In the genomic region with DNA sequence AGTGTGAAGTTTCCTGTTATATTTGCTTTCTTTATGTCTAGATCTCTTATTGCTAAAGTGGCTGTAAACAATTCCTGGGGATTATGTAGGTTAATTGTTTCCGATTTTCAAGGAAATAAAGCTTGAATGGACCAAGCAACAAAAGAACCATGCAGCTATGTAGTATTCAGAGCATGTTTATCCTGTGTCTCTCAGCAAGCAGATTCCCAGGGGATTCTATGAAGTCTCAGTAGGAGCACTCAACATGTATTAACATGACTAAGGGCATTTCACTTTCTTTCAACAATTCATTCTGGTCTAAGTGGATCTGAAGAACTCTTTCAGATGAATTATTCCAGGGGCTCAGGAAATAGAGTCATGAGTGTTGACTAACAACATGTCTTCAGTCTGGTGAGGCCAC, we compare ENCODE assay signal across 26 mouse cellular contexts.
"Had no signal": no experiment of that assay in that cellular context is flagged by ENCODE, and none has a peak within 500 bp of the region (broad histone marks: within the 10 kb centered on the region; RNA-seq: fewer than 3 reads in every experiment).

No protein-coding gene starts in this region.

- ATAC-seq: hindbrain, postnatal 0 days; intestine, embryonic 16.5 days; liver, embryonic 12.5 days had no signal

- H3K4me2 ChIP-seq: heart, embryonic 11.5 days; heart, embryonic 13.5 days; heart, embryonic 15.5 days; hindbrain, embryonic 13.5 days; hindbrain, embryonic 15.5 days; kidney, embryonic 15.5 days; limb, embryonic 13.5 days; limb, embryonic 15.5 days; liver, embryonic 12.5 days had no signal

- H3K27ac ChIP-seq: heart, adult 2 months; heart, embryonic 13.5 days; heart, embryonic 15.5 days; hindbrain, embryonic 13.5 days; hindbrain, embryonic 15.5 days; hindbrain, postnatal 0 days; kidney, embryonic 15.5 days; kidney, postnatal 0 days; limb, embryonic 13.5 days; limb, embryonic 15.5 days; liver, embryonic 12.5 days had no signal

- H3K4me3 ChIP-seq: heart, adult 2 months; heart, embryonic 13.5 days; heart, embryonic 15.5 days; hindbrain, embryonic 13.5 days; hindbrain, embryonic 15.5 days; kidney, embryonic 15.5 days; limb, embryonic 13.5 days; limb, embryonic 15.5 days; liver, embryonic 12.5 days had no signal

- H3K36me3 ChIP-seq: heart, embryonic 13.5 days; heart, embryonic 15.5 days; hindbrain, embryonic 13.5 days; hindbrain, embryonic 15.5 days; kidney, embryonic 15.5 days; limb, embryonic 13.5 days; limb, embryonic 15.5 days; liver, embryonic 12.5 days had no signal

- H3K27me3 ChIP-seq: heart, embryonic 13.5 days; heart, embryonic 15.5 days; hindbrain, embryonic 13.5 days; hindbrain, embryonic 15.5 days; kidney, embryonic 15.5 days; limb, embryonic 13.5 days; limb, embryonic 15.5 days; liver, embryonic 12.5 days had no signal

- H3K9ac ChIP-seq: heart, embryonic 13.5 days; heart, embryonic 15.5 days; hindbrain, embryonic 13.5 days; hindbrain, embryonic 15.5 days; kidney, embryonic 15.5 days; limb, embryonic 13.5 days; limb, embryonic 15.5 days; liver, embryonic 12.5 days had no signal

- H3K4me1 ChIP-seq: heart, embryonic 13.5 days; heart, embryonic 15.5 days; hindbrain, embryonic 13.5 days; hindbrain, embryonic 15.5 days; kidney, embryonic 15.5 days; limb, embryonic 13.5 days; limb, embryonic 15.5 days; liver, embryonic 12.5 days had no signal

- H3K9me3 ChIP-seq: heart, embryonic 13.5 days; heart, embryonic 15.5 days; hindbrain, embryonic 13.5 days; hindbrain, embryonic 15.5 days; kidney, embryonic 15.5 days; limb, embryonic 13.5 days; limb, embryonic 15.5 days; liver, embryonic 12.5 days had no signal

- DNase-seq: gastrocnemius, postnatal 14 days; gastrocnemius, postnatal 36 days; heart, adult 11 months; heart, adult 2 months; heart, postnatal 14 days; heart, postnatal 36 days; kidney, adult 11 months; kidney, adult 2 months; kidney, adult 9 months; kidney, postnatal 14 days; kidney, postnatal 36 days; layer of hippocampus, adult 9-11 months; layer of hippocampus, postnatal 36 days; left cerebral cortex, postnatal 4 days had no signal
